Mouse (Mus musculus) olfactory bulb, adult 2 months (tissue): ENCODE data around the gene Gclm. TPM values are rescaled to one million over a fixed set of nuclear protein-coding genes. Genes with fewer than 3 reads are reported as not detected.
"Not testable (repeated sequence)": the region's sequence is repeated elsewhere in the genome, so short reads cannot be mapped to it uniquely, and the experiment has no call there.

Source experiments
- H3K27ac ChIP-seq: fragments of 200-500 bp; 2 replicates; pipeline ENCODE4 v1.5.1; 2012; ENCODE audit warnings: low read depth, low read length; ENCODE audit not compliant: insufficient read depth
- H3K4me1 ChIP-seq: fragments of 200-500 bp; 2 replicates; pipeline ENCODE4 v1.6.1; 2012; ENCODE audit warnings: low read length; ENCODE audit not compliant: control insufficient read depth, insufficient read depth
- H3K4me3 ChIP-seq: fragments of 200-500 bp; 2 replicates; pipeline ENCODE4 v1.5.1; 2012; ENCODE audit warnings: mild to moderate bottlenecking, low read depth, low read length, moderate library complexity; ENCODE audit not compliant: insufficient read depth
- CTCF ChIP-seq: fragments of 200-500 bp; IDR thresholded peaks from 2 replicates; pipeline ENCODE4 v1.5.1; 2012; ENCODE audit warnings: low read depth, mild to moderate bottlenecking, low read length, moderate library complexity; ENCODE audit not compliant: insufficient read depth
- POLR2A ChIP-seq: fragments of 200-500 bp; IDR thresholded peaks from 2 replicates; pipeline ENCODE4 v1.6.1; 2012; ENCODE audit warnings: mild to moderate bottlenecking, low read depth, low read length, moderate library complexity; ENCODE audit not compliant: insufficient read depth
- WGBS: fragments of 180-500 bp; shearing (Covaris S2); methylation state at CpG from one replicate; pipeline ENCODE4 v1.1.7; 2018; 5-methylcytosine and 5-hydroxymethylcytosine counted together
- polyA plus RNA-seq: library from polyadenylated mRNA; stranded (reverse); fragments of >200 nt; gene quantifications from 2 replicates; pipeline ENCODE4 v1.2.4, GENCODE M21; 2012; ENCODE audit warnings: low replicate concordance; ENCODE audit not compliant: missing spikeins, insufficient read depth, insufficient read length

Gene Gclm
- polyA plus RNA-seq, 1 experiment: not detected

DNA sequence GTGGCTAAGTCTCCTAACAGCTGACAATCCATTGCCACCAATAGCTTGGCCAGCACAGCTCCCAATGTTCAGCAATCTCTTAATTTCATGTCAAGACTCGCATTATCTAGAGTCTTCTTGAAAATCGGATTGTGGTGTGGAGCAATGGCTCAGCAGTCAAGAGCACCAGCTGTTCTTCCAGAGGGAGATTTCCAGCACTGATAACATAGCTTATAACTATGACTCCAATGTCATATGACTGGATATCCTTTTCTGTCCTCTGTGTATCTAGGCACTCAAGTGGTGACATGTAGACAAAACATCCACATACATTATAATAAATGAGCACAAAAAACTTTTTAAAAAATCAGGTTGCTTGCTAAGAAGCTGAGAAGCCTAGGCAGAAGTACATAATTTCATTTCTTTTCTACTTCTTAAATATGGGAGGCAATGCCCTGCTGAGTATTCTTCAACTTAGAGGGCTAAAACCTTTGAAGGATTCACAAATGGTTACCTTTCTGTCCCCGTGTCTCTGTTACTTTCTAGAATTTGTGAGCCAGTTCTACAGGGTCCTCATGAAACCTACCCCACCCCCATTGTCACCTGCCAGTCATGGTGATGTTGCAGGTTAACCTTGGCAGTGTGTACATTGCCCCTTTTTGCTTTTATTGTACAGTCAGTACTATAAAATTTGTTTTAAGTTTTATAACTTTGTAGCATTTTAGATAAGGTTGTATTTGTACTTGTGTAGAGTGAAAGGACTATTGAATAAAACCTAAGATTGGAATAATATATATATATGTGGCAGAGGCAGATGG, 23.9 kb upstream of the Gclm start:
- 87% methylated on average over 3 of the region's 3 CpGs for WGBS
- no peak overlapping the region for H3K4me3 ChIP-seq
- TF ChIP-seq POLR2A: no peak
- TF ChIP-seq CTCF: no peak
- H3K4me1 ChIP-seq: no peaks in the 10 kb centered on the region
- H3K27ac ChIP-seq: no peak overlapping the region

DNA sequence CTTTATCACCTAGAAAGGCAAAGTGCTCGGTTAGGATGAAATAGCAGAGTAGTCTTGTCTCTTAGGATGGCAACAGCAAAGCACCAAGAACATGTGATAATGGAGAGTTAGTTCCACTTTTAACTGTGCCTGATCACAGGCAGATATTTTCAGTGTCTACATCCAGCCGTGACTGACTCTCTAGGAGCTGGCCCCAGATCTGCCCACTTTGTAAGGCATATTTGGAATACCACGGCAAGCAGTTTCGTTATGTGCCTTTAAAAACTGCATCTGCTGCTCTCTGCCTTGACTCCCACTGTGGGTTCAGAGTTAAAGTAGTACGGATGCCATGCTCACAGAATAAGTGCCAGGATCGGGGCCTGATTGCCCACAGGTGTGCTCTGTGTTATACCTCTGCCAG, 18.4 kb upstream of the Gclm start:
- H3K27ac ChIP-seq, H3K4me3 ChIP-seq, H3K4me1 ChIP-seq: not testable (repeated sequence)
- 72% methylated on average over 6 of the region's 6 CpGs for WGBS

DNA sequence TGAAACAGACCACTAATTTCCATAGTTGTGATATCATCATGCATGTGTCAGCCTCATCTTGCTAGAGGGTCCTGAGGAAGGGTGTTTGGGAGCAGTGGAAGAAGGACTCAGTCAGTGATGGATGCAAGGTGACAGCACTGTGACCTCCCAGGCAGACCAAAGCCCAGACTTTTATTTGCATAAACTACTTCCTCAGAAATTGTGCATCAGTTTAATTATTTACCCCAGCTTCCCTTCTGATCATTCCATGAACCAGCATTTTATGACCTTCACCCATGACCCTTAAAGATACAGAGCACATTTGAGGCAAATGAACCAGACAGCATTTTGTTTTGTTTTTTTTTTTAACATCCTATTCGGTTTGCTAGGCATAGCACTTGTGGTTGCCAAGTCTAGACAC, 9.6 kb upstream of the Gclm start:
- Histone ChIP-seq H3K4me1 (no peaks in the 10 kb centered on the region), H3K27ac (peak overlapping the region; percentile 10; the same call in 1 of the 2 replicates), H3K4me3 (no peak overlapping the region)
- no peak for TF ChIP-seq CTCF
- TF ChIP-seq POLR2A: no peak
- WGBS: 24% methylated on average over 1 of the region's 1 CpGs

DNA sequence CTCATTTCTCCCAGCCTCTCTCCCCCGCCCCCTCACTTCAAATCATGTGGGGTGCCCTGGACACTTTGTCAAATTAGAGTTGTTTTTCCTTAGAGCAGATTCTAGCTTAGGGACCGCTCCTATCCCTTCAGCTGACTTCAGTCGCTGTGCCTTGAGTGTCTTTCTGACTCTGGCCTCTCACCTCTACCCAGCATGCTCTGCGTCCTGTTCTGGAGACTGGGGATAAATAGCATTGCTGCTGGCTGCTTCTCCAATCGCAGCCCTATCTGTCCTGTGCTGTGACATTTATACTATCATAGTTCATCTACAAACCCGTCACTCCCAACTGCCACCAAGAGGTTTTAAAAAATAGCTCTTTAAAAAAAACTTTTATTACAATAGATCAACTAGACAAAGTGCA, 2.5 kb upstream of the Gclm start:
- WGBS: 63% methylated on average over 6 of the region's 6 CpGs

DNA sequence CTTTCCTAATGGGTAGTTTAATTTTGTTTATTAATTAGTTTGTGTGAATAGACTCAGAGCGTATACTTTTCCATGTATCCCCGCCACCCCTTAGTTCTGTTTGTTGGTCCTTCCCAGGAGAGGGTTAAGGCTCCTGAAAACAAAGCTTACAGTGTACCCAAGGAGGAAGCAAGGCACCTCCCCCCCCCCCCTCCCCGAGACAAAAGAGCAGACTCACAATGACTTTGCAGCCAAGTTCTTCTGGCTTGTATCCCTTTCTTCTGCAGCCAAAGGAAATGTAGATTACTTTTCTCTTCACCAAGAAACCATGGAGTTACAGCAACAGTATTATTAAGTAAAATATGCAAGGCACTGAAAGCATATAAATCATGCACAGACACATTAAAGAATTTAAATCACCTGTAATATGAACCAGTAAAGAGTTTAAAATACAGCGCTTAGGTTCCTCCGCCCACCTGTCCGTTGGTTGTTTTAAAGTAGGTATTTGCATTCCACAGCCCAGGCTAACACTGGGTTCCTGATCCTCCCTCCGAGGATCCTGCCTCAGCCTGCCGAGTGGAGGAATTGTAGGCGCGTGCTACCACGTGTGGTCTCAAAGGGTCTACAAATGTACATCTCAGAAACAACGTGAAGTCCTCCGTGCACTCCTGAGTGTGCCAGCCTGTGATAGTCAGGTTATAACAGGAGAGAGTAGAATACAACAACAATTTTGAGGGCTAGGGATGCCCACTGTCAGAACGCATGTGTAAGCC, 1.8 kb upstream of the Gclm start:
- TF ChIP-seq CTCF: no peak
- TF ChIP-seq POLR2A: no peak
- no peak overlapping the region for H3K4me3 ChIP-seq
- H3K4me1 ChIP-seq: peaks cover 8% of the 10 kb centered on the region; the same call in 1 of the 2 replicates
- H3K27ac ChIP-seq: no peak overlapping the region
- 41% methylated on average over 14 of the region's 14 CpGs for WGBS

More for the DNA sequence above, 2.5 kb upstream of the Gclm start:
- TF ChIP-seq CTCF: no peak
- TF ChIP-seq POLR2A: no peak
- Histone ChIP-seq H3K4me1 (peaks cover 6% of the 10 kb centered on the region; the same call in 1 of the 2 replicates), H3K27ac (no peak overlapping the region), H3K4me3 (no peak overlapping the region)

DNA sequence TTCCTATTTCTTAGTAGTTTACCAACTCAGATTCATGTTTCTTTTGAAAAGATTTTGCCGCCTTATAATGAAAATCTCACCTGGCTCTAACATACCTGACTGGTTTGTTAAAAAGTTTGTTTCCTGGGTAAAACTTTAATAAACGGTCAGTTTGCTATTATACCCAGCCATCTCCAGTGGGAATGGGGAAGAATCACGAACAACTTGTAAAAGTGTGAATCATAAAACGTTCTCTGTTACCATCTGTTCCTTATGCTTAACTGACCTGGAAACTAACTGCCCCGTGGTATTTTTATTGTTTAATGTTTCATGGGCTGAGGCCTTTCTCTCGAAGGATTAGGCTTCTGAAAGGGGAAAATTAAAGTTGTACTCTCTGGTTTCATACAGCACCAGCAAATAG, 598 bp upstream of the Gclm start:
- Histone ChIP-seq H3K4me3 (no peak overlapping the region), H3K4me1 (peaks cover 8% of the 10 kb centered on the region; the same call in 1 of the 2 replicates), H3K27ac (0 out of 2 replicates have a peak overlapping the region, but pooled peaks have one; percentile 21)
- 31% methylated on average over 6 of the region's 6 CpGs for WGBS
- TF ChIP-seq CTCF (no peak), POLR2A (no peak)

DNA sequence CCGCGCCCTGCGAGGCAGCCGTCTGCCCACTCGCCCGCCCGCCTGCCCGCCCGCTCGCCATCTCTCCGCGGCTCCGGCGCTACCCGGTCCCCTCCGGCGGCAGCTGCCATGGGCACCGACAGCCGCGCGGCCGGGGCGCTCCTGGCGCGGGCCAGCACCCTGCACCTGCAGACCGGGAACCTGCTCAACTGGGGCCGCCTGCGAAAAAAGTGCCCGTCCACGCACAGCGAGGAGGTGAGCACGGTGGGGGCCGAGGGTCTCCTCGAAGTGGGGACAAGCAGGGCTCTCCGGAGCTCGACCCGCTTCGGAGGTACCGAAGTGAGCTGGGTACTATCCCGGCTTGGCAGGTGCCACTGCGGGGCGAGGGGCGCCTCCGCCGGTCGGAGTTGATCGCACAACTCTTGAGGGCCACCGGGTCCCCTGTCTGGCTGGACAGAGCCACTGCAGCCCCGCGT, 548 bp downstream of the Gclm start:
- WGBS: under 1% methylated on average over 50 of the region's 50 CpGs
- H3K27ac ChIP-seq: peak overlapping the region; percentile 57; the same call in 1 of the 2 replicates
- TF ChIP-seq CTCF (no peak), POLR2A (no peak)
- H3K4me1 ChIP-seq: peaks cover 8% of the 10 kb centered on the region; the same call in 1 of the 2 replicates
- H3K4me3 ChIP-seq: peak overlapping the region; percentile 75

DNA sequence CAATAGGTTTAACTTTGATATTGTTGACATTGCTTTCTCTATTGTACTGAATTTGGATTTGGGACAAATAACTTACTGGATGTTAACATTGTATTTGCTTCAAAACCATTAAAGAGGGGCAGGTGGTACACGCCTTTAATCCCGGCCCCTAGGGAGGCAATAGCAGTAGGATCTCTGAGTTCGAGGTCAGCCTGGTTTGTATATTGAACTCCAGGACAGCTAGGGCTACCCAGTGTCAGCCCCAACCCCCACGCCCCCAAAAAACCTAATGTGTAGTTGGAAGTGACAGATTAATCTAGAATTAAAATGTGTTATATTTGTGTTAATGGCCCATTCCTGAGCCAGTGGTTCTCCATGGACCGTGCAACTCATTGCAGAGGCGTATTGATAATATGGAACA, 1.0 kb downstream of the Gclm start:
- WGBS: 25% methylated on average over 6 of the region's 6 CpGs
- H3K27ac ChIP-seq: no peak overlapping the region
- TF ChIP-seq CTCF: no peak
- no peak for TF ChIP-seq POLR2A
- H3K4me3 ChIP-seq: peak overlapping the region; percentile 75
- peaks cover 8% of the 10 kb centered on the region; the same call in 1 of the 2 replicates for H3K4me1 ChIP-seq
